Mouse (Mus musculus) testis, postnatal 10 days (tissue): ENCODE measurements around the gene Spin4.
A peak's percentile ranks its signal among the peaks of the same experiment; 100 is the strongest.

Experiments
- DNase-seq: peaks from one replicate; pipeline ENCODE4 v3.0.0; 2021; ENCODE audit warnings: low spot score

Gene Spin4

DNA sequence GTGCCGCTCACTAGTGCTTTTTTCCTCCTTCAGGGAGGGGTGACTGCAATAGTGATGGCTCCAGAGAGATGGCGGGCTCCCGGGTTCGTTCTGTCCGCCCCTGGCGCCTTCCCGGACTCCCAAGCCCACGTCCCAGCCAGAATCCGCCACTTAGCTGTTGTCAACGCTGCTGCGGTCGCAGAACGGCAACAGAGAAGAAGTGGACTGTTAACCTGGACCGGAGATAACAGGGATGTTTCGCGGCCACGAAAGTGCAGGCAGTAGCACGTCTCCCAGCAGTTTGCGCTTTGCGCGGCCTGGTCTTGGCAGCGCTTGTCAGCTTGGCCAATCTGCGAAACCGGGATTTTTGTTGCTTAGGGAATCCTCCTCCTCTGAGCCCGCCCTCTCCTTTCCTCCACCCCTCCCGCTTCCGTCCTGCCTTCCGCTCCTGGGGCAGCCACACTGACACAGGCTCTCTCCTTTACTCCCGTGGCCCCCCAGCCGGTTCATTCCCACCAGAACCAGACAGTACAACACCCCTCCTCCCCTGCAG, at the start of gene Spin4:
Spin4 (minus strand) TSS at position 322 of the 532 bp plus-strand sequence.
- peak; percentile 73 for DNase-seq

DNA sequence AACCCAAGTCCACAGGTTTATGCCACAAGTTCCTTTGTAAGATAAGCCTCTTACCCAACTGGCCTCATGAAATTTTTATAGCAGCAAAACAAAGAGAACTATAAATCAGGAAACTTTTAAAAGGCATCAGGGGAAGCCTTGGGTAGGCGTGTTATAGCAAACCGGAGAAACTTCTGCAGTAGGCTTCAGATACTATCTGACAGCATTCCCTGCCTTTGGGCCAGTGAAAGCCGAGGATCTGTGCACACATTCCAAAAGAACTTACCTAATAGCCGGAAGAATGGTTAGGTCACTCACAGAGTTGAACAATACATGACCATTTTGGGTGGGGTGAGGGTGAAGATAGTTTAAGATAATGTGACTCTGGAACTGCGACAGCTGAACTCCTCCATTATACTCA, 1.4 kb upstream of the Spin4 start:
- DNase-seq, result no peak

DNA sequence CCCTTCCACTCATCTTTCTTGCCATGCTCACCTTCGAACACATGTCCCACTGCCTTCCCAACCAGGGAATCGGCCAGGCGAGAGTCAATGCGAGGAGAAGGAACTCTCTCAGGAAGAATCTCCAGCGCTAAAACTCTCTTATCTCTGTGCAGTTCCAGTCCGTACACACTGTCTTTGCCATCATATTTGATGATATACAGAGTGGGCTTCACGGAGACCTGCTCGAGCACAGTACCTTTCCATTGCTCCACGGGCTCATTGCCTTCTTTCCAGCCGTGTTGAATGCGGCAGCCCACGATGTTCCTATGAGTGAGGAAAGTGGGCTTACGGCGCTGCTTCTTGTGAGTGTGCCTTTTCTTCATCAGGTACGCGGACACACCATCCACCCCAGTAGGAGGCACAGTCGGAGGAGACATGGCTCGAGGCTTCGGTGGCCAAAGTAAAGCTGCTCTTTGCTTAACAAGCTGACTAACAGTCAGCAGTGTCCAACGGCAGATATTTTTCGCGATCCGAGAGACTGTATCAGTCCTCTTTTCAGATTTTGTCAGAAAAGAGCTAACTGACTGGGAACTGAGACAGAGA, 612 bp downstream of the Spin4 start:
- peak; percentile 42 for DNase-seq

DNA sequence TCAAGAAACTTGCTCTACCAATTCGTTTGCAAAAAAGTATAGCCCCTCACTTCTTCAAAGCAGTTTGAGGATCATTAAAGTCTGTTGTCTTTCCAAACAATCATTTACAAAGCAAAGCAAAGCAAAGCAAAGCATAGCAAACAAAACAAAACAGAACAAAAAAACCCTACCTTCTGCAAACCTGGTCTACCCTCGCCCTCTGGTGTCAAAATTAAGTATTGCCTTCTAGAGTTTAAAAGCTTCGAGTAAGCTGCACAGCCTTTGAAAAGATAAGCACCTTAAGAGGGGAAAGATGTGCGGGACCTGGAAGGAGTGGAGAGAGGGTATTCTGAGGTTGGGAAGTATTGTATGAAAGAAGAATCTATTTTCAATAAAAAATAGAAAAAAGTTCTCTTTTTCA, 14.4 kb downstream of the Spin4 start:
- DNase-seq, result no peak

DNA sequence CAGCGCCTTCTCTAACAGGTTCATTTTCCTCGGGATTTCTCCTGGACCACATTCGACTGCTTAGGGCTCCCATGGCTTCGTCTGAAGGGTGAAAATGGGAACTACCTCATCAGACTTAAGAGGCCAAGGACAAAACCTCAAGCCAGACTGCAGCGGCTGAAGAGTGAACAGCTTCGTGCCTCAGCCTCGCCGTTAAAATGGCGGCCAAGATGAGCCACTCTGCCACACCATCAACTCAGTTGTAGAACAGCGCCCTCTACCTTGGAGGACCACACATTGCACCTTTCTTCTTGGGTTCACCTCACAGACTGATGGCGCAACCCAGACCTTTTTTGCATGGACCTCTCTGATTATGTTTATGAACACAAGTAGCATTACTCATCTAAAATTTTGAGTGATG, 27.6 kb downstream of the Spin4 start:
- no peak for DNase-seq

DNA sequence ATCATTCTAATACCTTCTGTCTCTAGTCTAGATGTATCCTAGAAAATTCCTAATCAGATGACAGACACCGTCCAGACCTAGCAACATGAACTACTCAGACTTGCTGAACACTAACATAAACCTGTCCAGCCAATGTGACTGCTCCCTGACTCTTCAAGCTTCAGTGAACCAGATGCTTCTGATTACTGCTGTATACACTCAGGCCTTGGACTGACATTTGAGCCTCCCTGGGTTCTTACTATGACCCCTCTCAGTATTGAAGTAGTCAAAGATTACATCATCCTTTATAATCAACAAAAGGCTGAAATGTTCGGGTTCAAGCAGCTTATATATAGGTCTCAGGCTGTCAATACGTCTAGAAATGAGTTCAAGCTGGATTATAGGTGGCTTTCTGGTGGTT, 32.4 kb downstream of the Spin4 start:
- no peak for DNase-seq

DNA sequence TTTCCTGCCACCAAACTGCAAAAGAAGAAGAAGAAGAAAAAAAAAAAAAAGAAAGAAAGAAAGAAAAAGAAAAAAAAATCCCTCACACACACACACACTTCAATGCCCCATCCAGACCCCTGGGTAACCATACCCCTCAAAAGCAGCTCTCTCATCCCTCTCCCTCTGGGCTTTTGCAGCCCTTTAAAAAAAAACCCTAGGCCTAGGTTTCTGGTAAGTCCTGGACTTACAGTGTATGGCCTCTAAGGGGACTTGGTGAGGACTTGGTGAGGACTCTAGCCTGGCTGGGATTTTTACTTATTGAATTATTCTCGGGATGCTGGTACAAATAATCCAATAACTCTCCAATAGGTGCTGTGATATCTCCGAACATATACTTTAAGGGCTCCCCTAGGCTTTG, 35.6 kb downstream of the Spin4 start:
- no peak for DNase-seq

DNA sequence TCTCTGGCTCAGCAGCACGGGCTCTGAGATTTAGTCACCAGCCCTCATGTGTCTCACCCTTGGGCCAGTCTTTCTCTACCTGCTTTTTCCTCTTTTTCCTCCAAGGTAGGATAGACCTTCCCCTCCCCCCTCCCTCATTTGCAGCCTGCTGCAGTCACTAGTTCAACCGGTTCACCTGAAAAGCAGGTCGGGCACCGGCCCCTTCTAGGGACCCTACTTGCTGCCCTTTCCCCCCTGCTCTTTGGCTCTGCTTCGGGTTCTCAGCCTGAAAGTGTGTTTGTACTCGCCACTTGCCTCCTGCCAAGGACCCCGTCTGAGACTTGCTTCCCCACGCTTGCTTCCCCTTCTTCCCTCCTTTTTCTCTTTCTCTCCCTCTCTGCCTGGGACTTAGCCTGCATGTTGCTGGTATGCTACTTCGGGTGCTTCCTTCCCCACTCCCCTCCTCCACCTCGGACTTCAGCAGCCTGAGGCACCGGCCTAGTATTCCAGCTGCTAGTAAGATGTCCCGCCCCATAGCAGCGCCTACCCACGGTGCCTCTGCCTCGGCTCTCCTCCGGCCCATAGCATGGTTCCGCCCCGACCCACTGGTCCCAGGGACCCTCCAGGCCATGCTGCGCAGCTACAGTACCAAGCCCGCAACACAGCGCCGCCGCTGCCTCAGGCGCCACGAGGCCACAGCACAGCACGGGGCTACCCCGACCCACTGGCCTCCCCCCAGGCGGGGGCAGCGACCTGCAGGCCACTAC, 36.2 kb downstream of the Spin4 start:
- DNase-seq, result peak; percentile 61
